Mouse (Mus musculus): ENCODE measurements around the gene Ybey. TPM values are rescaled to one million over a fixed set of nuclear protein-coding genes. Genes with fewer than 3 reads are reported as not detected.
A peak's percentile ranks its signal among the peaks of the same experiment; 100 is the strongest.

Gene Ybey
- total and polyA plus RNA-seq, 3 experiments = 3.0 to 5.2 (median 4.4) TPM

GRCm38 (mm10) chr10:76489205-76489604, 20.3 kb upstream of the Ybey start:
- Histone ChIP-seq H3K79me2 (replicated peaks; ENCODE audit: control insufficient read depth, extremely low read depth, insufficient read depth, poor library complexity, severe bottlenecking) (no peaks in the 10 kb centered on the region), H3K4me2 (ENCODE audit: insufficient read depth, low read depth, poor library complexity, severe bottlenecking) (no peak overlapping the region), H3K9ac (ENCODE audit: insufficient read depth, low read depth) (no peak overlapping the region), H3K27me3 (replicated peaks) (no peaks in the 10 kb centered on the region), H3K9me3 (replicated peaks; ENCODE audit: low read length) (no peaks in the 10 kb centered on the region), H3K27ac (ENCODE audit: insufficient read depth, low read depth) (no peak overlapping the region), H3K4me3 (replicated peaks in 1 of 3; ENCODE audit: low read depth in 2 of 3, low read length in 2 of 3, poor library complexity in 1 of 3) (no peak overlapping the region), H3K4me1 (ENCODE audit: control insufficient read depth in 1 of 2, insufficient read depth in 2 of 2) (peaks cover 9 to 11% of the 10 kb centered on the region in 2 experiments; a peak in 3 of 4 replicates), H3K36me3 (replicated peaks in 1 of 2; ENCODE audit: control insufficient read depth in 1 of 2, insufficient read depth in 1 of 2, low read length in 1 of 2) (peaks cover 74 to 90% of the 10 kb centered on the region in 2 experiments)
- dilution Hi-C loops (cut with MboI; ENCODE audit: extremely low pct_ligation_motif_present, extremely low pct_unique_long_range_greater_than_20kb, low sequenced_read_pairs) (no loop called here), in situ Hi-C loops (cut with MboI; ENCODE audit: low pct_ligation_motif_present, low pct_unique_long_range_greater_than_20kb, low sequenced_read_pairs) (no loop called here)
- no peak for DNase-seq (ENCODE audit: extremely low read depth)
- TF ChIP-seq MXI1 (IDR thresholded peaks at IDR 0.05; ENCODE audit: low read depth, low read length) = no peak

DNA sequence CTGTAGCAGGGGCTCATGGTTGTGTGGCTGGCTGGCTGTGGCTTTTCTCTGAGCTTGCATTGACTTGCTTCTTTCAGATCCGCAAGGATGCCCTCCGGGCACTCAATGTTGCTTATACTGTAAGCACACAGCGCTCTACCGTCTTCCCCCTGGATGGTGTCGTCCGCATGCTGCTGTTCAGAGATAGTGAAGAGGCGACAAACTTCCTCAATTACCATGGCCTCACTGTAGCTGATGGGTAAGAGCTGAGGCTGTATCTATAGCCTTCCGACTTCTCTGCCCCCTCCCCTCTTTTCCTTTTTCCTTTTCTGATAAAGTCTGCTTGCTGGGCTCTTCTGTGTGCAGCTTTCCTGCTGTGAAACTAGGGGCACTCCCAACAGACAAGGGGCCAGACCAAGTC, 19.4 kb upstream of the Ybey start:
- DNase-seq (ENCODE audit: extremely low read depth) = no peak
- in situ Hi-C loops (cut with MboI; ENCODE audit: low pct_ligation_motif_present, low pct_unique_long_range_greater_than_20kb, low sequenced_read_pairs) = no loop called here
- dilution Hi-C loops (cut with MboI; ENCODE audit: extremely low pct_ligation_motif_present, extremely low pct_unique_long_range_greater_than_20kb, low sequenced_read_pairs) = no loop called here
- peaks cover 9 to 11% of the 10 kb centered on the region in 2 experiments; a peak in 3 of 4 replicates for H3K4me1 ChIP-seq (ENCODE audit: control insufficient read depth in 1 of 2, insufficient read depth in 2 of 2)
- no peak overlapping the region for H3K9ac ChIP-seq (ENCODE audit: insufficient read depth, low read depth)
- H3K4me2 ChIP-seq (ENCODE audit: insufficient read depth, low read depth, poor library complexity, severe bottlenecking) = no peak overlapping the region
- no peaks in the 10 kb centered on the region for H3K79me2 ChIP-seq (replicated peaks; ENCODE audit: control insufficient read depth, extremely low read depth, insufficient read depth, poor library complexity, severe bottlenecking)
- no peak overlapping the region for H3K4me3 ChIP-seq (replicated peaks in 1 of 3; ENCODE audit: low read depth in 2 of 3, low read length in 2 of 3, poor library complexity in 1 of 3)
- peaks cover 71 to 89% of the 10 kb centered on the region in 2 experiments for H3K36me3 ChIP-seq (replicated peaks in 1 of 2; ENCODE audit: control insufficient read depth in 1 of 2, insufficient read depth in 1 of 2, low read length in 1 of 2)
- no peaks in the 10 kb centered on the region for H3K27me3 ChIP-seq (replicated peaks)
- no peaks in the 10 kb centered on the region for H3K9me3 ChIP-seq (replicated peaks; ENCODE audit: low read length)
- H3K27ac ChIP-seq (ENCODE audit: insufficient read depth, low read depth) = no peak overlapping the region
- no peak for TF ChIP-seq JUN (IDR thresholded peaks at IDR 0.05; ENCODE audit: insufficient read depth, low read depth, low read length)
- TF ChIP-seq ETS1 (conservative IDR thresholded peaks at IDR 0.05; ENCODE audit: low read depth, low read length) = no peak
- no peak for TF ChIP-seq MAZ (IDR thresholded peaks at IDR 0.05; ENCODE audit: low read depth, low read length)
- TF ChIP-seq MAX (IDR thresholded peaks at IDR 0.05; ENCODE audit: low read length) = no peak
- no peak for TF ChIP-seq USF2 (conservative IDR thresholded peaks at IDR 0.05; ENCODE audit: low read depth, low read length)
- no peak for TF ChIP-seq E2F4 (IDR thresholded peaks at IDR 0.05; ENCODE audit: insufficient replicate concordance, low read depth, low read length)

- Histone ChIP-seq H3K4me1 (ENCODE audit: control insufficient read depth in 1 of 2, insufficient read depth in 2 of 2) (peaks cover 9 to 11% of the 10 kb centered on the region in 2 experiments; a peak in 3 of 4 replicates), H3K4me3 (replicated peaks in 1 of 3; ENCODE audit: low read depth in 2 of 3, low read length in 2 of 3, poor library complexity in 1 of 3) (no peak overlapping the region), H3K79me2 (replicated peaks; ENCODE audit: control insufficient read depth, extremely low read depth, insufficient read depth, poor library complexity, severe bottlenecking) (no peaks in the 10 kb centered on the region), H3K36me3 (replicated peaks in 1 of 2; ENCODE audit: control insufficient read depth in 1 of 2, insufficient read depth in 1 of 2, low read length in 1 of 2) (peaks cover 77 to 93% of the 10 kb centered on the region in 2 experiments), H3K27me3 (replicated peaks) (no peaks in the 10 kb centered on the region), H3K9me3 (replicated peaks; ENCODE audit: low read length) (no peaks in the 10 kb centered on the region), H3K27ac (ENCODE audit: insufficient read depth, low read depth) (0 out of 2 replicates have a peak overlapping the region, but pooled peaks have one; percentile 18), H3K9ac (ENCODE audit: insufficient read depth, low read depth) (no peak overlapping the region), H3K4me2 (ENCODE audit: insufficient read depth, low read depth, poor library complexity, severe bottlenecking) (no peak overlapping the region)
- TF ChIP-seq GABPA (IDR thresholded peaks at IDR 0.05; ENCODE audit: insufficient replicate concordance, low read depth, low read length) = no peak
- TF ChIP-seq E2F4 (IDR thresholded peaks at IDR 0.05; ENCODE audit: insufficient replicate concordance, low read depth, low read length) = no peak
- TF ChIP-seq MAX (IDR thresholded peaks at IDR 0.05; ENCODE audit: low read length) = no peak
- in situ Hi-C loops (cut with MboI; ENCODE audit: low pct_ligation_motif_present, low pct_unique_long_range_greater_than_20kb, low sequenced_read_pairs) = no loop called here
- DNase-seq (ENCODE audit: extremely low read depth) = no peak
- dilution Hi-C loops (cut with MboI; ENCODE audit: extremely low pct_ligation_motif_present, extremely low pct_unique_long_range_greater_than_20kb, low sequenced_read_pairs) = no loop called here
These were observed 17.4 kb upstream of the Ybey start for GRCm38 (mm10) chr10:76486302-76486701.

All from CH12.LX (cell line).